Mouse (Mus musculus) granulocyte monocyte progenitor cell, adult 5-6 weeks (primary cell): ENCODE data around the gene Hmg20a. TPM values are rescaled to one million over a fixed set of nuclear protein-coding genes. Genes with fewer than 3 reads are reported as not detected.

Experiments
- ATAC-seq: replicated peaks from 2 replicates; pipeline ENCODE4 v1.8.0; 2016; ENCODE audit warnings: mild to moderate bottlenecking, moderate TSS enrichment, inconsistent platforms; ENCODE audit not compliant: poor library complexity, severe bottlenecking
- total RNA-seq, 2 experiments: library from RNA; stranded (forward) in 1 of 2; stranded (reverse) in 1 of 2; fragments of 200-712, 200-1000 nt in 1 of 2; fragments of >200 nt in 1 of 2; fragmentation: Nextera tagmentation in 1 of 2; gene quantifications; 2 replicates each; pipeline ENCODE4 v1.2.3; 2014 to 2017

Hmg20a gene
- total RNA-seq, 2 experiments from 2014 or later: 15.7 to 29.8 TPM

DNA sequence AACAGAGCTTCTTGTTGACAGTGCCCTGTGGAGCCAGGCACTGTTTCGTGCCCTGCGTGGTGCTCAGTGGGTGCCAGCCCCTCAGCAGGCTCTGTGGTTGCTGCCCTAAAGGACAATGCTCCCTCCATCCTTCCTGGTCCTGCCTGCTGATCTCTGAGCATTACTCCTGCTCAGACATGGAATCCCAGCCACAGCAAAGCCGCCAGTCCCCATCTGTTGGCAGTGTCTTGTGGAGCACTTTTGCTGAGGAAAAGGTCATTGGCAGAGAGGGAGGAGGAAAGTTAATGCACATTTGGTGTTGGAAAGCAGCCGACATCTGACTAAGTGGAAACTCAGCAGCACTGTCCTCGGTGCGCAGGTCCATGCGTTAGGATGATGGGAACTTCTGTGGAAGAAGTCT, 76.7 kb downstream of the Hmg20a start:
- no peak for ATAC-seq

DNA sequence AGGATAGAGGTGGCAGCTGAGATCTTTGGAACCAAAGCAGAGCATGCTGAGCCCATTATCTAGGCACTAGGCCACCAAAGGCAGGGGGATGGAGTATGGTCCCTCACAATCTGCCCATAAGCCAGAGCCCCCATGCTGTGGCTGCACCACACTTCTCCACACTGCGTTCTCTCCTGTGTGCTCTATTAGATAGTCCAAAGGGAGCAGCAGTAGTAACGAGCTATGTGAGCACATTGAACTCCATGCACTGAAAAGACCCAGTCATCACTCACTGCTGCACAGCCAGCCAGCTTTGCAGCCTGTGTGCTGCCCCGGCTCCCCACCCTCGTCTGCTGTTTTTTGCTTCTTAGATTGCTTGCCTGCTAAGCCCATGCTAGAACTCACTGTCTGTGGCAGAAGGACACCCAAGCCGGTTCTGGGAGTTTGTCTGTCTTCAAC, 77.4 kb downstream of the Hmg20a start:
- ATAC-seq: no peak

DNA sequence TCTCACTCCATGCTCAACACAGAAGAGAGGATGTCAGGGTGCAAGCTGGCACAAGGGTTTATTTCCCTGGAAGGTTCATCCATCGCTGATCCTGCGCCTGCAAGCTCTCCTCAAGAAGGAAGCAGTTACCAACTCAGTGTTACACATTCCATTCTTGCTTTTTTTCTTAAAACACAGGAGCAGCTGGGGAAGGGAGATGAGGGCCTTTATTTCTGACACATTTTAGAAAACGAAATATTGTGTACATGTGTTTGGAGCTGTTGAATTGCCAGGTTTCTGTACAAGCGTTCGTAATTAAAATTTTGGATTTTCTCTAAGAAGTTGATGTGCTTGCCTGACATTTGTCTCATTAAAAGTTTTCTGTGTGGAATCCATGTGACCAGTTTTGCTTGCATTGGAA, 78.2 kb downstream of the Hmg20a start:
- no peak for ATAC-seq

DNA sequence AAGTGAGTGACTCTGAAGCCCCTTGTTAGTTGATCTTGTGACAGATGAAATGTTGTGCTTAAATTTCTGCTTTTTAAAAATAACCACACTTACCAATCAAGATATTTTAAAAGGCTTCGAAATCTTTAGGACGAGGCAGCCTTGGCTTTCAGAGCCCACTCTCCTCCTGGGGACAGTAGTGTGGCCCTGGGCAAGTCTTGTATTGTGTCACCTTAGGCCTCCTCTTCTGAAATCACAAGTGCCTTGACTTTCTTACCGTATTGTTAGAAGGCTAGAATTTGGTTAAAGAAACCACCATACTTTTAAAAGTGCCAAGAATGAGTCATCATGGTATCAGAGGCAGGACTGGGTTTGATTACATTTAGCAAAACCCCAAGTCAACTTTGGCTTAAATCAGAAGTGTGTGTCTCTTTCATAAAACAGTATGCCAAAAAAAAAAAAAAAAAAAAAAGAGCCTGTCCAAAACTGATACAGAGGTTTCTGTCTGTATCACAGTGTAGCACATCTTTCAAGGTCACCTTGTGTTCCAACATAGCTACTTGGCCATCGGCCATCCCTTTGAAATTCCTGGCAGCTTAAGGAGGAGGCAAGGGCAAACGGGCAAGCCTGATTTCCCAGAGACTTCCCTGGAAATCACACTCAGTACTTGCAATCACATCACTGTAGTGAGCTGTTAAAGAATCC, 78.9 kb downstream of the Hmg20a start:
- no peak for ATAC-seq

DNA sequence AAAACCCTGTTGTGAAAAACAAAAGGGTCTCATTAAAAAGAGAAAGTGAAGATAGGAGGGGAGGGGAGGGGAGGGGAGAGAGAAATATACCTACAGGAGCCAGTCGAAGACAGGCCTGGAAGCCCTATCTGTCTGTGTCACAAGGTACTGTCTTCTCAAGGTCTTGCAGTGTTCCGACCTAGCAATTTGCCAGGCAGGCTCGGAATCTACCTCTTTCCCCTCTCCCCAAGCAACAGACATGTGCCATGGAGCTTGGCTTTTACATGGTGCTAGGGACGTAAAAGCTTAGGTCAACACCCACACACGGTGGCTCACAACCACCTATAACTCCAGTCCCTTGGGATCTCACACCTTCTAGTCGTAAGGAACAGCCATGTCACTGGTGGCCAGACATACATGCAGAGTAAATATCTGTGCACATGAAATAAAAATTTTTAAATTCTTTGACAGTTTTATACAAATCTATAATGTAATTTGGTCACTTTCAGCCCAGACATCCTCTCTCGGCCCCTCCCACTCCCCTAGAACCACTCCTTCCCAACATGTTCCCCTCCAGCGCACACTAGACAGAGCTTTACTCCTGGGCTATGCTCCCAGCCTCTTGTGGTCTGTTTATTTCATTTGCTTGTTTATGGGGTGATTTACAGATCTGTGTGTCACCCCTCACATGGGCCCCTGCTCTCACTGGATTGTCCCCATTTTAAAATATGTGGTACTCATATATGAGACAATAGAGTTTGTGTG, 81.1 kb downstream of the Hmg20a start:
- ATAC-seq: no peak

DNA sequence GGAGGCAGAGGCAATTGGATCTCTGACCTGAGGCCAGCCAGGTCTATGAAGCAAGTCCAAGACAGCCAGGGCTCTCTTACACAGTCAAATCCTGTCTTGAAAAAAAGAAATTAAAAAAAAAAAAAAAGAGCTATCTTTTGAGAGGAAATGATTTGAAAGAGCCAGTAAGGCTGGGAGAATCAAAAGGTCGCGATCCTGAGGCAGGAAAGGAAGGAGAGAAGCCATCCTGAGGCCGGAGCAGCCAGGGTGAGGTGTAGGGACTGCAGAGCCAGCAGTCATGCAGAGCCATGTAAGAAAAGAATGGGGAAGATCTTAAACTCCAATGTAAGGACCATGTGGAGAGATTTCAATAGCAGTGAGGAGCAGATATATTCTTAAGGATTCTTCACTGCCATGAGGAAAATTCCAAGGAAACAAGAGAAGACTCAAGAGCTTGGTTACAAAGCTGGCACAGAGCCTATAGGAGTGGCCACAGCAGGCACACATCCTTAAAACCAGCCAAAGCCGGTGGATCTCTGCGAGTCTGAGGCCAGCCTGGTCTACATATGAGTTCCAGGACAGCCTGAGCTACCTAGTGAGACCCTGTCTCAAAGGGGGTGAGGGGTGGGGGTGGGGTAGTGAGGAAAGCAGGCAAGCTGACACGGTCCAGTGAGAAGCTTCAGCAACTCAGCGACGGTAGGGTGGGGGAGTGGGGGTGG, 82.6 kb downstream of the Hmg20a start:
- no peak for ATAC-seq

DNA sequence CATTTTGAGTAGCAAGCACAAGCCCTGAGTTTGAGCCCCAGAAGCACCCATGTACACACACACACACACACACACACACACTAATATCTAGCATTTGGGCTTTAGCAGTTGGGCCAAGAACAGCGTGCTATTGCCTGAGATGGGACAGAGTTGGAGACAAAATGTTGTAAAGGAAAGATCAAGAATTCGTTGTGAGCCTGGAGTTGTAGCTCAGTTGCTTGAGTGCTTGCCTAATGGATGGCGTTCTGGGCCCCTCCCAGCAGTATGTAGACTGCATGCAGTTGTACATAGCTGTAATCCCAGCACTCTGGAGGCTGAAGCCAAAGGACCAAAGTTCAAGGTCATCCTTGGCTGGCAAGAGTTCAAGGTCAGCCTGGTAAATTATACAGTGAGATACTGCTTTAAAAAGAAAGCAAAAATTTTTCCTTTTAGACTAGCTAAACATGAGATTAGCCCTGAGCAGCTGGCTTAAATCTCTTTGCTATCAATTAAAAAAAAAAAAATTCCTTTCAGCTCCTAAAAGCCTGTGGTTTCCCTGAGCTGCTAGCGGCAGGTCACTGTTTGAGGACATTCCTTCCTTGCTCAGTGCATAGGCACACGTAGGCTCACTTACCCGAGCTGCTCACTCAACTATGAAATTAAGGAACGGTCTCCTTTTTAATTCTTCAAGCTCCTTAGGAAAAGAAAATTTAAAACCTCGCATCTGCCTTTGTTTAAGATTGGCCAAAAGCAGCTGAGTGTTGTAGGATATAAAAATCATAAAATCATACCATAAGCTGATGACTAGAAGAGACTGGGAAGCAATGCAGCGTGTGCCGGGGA, 83.5 kb downstream of the Hmg20a start:
- no peak for ATAC-seq

DNA sequence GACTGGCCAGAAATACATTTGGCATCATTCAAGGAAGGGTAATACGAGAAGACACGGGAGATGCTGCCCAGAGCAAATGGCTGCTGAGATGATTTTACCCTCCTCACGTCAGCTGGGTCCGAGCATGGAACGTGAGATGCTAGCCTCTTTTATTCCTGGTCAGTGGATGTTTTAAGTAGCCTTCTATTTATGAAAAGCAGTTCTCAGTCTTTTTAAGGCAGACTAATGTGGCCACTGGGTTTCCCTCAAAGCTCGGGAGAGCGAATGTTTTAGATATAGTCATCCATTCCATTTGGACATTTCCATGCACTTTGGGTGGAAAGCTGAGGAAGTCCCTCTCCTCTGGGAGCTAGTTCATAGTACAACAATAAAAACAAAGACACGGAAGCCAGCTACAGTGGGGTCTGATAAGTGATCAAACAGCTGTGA, 84.1 kb downstream of the Hmg20a start:
- ATAC-seq: no peak

DNA sequence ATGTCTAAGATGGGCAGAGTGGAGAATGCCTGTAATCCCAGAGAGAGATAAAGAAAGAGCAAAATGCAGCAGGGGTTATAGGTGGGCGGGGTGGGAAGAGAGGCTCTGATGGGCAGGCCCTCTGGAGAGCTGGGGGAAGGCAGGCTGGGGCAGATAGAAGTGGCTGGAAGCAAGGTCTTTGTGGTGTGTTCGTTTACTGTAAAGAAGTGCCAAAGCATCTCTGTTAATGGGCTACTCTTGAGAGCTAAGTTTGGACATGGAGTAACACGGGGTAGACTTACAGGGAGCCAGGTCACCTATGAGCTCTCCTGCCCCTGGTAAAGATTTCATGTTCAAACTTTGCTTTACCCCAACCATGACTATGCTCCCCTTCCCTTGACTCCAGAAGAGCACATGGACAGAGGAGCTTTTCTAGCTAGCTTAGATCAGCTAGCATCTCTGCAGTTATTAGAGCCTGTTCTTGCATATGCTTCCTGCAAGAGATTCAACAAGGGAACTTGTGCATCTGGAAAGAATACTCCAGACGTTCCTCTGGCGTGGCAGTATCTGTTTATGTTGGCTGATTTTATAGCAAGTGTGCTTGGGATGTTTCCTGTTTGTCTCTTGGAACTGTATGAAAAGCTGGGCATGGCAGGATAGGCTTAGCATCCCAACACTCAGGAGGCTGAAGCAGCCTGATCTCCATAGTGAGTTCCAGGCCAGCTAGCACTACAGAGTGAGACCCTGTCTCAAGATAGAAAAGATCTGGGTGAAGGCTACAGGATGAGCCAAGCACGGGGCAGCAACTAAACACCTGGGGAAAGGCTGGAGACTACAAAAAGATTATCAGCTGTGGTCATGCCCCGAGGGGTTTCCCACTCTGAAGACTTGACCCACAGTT, 85.5 kb downstream of the Hmg20a start:
- no peak for ATAC-seq

DNA sequence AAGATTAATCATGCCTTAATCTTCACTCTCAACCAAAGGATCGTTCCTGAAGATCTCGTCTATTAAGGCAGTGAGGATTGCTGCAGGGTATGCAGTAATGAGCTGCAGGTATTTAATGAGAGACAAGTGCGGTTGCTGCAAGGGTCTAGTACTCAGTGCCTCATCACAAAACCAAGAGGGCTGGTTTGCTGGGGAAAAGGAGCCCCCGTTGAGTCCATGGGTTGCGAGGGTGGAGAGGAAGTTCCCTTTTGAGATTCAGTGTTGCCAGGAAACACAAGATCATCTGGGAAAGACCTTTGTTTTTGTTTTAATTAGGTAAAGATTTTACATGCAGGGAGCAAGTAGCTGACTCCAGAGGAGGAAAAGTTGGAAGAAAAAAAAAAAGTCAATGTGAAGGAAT, 86.1 kb downstream of the Hmg20a start:
- no peak for ATAC-seq

DNA sequence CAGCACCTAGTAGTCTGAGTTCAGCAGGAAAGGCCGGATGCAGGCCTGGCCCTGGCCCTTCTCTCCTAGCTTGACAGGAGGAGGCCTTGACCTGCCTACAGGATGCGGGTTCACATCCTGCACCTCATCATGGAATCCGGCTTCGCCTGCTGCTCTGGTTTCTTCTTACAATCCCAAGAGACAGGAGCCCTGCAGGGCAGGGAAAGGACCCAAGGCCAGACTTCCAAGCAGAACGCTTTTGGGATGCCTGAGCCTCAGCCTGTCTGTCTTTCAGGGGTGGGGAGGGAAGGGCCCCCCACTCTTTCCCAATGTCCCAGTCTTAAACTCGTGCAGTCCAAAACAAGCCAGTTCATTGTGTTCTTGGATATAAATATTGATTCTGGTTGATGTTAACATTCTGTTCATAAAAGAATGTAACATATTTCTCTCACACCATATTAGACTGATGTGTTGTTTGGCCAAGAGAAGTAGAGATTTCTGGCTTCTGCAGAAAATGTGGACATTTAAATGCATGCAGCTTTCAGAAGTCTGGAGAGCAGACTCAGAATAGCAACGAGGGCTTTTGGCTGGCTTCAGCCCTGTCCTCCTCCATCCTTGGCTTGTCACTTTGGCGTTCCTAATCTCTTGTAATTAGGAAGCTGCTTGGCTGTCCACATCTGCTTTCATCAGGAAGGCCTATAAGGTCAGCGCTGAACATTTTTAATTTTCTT, 86.8 kb downstream of the Hmg20a start:
- no peak for ATAC-seq

DNA sequence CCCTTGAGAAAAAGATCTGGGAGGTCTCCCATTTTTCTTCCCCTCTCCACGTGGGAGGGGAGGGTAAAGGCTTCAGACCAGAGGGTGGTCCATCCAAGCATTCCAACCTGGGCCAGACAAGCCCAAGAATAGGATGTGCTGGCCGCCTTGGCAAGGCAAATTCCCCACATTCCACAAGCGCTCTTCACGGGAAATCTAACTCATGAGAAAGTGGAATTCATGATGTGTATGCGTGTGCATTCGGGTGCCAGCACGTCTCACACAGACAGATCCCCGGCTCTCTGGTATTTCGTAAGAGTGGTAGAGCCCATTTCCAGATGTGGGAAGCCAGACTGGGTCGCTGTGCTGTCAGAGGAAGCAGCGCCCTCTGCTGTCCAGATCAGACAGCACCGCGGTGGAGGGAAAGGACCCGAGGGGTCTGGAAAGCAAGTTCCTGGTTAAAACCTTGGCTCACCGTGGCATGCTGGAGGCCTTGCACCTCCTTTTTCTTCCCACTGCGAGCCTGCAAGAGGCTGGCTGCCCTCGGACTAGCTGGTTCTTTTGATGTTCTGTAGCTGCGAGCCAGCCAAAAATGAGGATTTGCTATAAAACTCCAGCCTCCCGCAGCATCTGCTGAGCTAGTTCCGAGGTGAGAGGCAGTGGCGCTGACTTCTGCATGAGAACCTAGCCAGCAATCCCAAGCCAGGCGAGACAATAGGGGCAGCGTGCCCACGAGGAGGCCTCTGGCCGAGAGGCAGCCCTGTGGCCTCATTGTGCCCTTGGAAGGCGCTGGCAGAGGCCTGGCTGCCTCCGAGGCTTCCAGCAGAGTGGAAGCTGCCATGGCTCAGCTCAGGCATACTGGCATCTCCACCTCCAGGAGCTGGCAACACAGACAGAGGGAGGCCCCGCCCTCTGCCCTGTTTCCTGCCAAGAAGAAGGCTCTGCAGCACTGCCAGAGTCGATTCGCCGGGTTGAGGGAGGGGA, 87.7 kb downstream of the Hmg20a start:
- ATAC-seq: peak; percentile 80

DNA sequence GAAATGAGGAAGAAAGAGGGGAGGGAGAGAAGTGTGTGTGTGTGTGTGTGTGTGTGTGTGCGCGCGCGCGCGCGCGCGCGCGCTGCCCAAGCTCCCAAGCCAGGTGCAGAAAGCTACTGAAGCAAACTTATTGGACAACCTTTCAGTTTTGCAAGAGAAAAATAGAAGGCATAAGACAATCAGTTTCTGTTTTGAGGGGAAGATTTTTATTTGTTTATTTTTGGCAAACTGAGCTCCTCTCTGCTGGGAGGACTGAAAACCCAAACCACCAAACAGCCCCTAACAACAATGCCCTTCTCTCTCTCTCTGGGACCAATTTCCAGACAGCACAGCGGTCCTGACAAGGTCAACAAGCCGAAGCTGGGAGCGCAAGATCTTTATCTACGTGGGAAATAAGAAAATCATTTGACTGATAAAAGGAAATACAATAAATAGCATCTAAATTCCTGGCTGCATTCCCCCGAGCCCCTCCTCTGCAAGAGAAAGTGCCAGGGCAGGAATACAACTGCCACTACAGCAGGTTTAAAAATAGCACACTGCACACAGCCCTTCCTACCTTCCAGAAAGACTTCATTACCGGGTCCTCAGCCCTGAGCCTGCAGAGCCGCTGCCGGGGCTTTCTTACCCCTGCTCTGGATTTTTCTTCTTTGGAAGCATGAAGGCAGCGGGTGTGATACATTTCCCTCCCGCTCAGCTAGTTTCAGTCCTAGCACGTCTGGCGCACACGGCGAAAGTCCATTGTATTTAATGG, 88.7 kb downstream of the Hmg20a start:
- no peak; the same call in 1 of the 2 replicates for ATAC-seq

DNA sequence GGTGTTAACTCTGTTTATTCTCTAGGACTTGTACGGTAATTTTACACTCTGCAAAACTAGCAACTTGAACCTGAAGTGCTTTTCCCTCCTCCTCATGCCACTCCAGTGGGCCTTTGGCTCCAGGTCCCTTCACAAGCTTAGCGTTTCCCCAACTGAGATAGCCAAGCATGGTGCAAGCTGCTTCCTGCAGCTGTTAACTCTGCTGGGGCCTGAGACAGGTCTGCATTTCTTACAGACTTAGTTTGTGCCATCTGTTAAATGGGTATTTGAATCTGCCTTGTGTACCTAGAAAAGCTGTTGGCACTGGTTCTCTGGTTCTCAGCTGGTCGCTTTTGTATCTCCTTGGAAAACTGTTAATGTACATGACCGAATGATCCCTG, 89.3 kb downstream of the Hmg20a start:
- ATAC-seq: no peak

DNA sequence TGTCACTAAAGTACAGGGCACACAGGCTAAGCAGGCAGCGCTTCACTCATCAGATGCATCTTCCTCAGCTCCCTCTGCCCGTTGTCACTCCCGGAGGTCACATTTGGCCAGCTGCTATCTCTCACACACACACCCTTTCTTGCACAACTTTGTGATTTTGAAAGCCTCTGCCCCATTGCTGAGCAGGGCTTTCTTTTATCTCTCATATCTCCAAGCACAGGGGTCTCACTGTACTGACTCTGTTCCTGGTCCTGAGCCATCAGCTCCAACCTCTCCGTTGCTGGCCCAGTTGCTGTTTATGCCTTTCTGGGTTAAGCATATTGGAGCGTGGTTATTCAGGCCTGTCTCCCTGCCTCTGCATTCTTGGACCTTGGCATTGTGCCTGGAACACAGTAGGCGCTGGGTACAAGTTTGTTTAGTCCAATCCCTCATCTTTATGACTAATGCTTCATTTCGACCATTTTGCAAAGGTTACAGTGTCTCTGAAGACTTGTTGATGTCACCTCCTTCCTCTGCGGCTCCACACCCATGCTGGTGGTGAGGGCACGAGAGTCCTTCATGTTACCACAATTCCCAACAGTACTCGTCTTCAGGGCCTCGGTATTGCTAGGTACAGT, 90.5 kb downstream of the Hmg20a start:
- peak; percentile 47 for ATAC-seq

DNA sequence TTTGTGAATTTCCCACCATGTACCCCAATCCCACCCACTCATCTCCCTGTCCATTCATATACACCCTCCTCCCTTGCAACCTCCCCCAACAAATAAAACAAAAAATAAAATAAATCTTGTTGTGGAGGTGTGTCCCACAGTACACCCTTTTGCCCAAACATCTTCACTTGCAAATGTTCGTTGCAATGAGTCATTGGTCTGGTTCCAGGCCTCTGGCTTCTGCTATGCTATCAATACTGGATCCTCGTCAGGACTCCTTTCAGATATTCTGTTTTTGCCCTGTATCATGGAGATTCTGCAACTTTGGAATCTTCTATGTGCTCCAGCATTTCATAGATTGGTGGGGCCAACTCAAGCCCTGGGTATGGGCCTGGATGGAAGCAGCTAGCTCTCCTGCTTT, 91.9 kb downstream of the Hmg20a start:
- ATAC-seq: no peak

DNA sequence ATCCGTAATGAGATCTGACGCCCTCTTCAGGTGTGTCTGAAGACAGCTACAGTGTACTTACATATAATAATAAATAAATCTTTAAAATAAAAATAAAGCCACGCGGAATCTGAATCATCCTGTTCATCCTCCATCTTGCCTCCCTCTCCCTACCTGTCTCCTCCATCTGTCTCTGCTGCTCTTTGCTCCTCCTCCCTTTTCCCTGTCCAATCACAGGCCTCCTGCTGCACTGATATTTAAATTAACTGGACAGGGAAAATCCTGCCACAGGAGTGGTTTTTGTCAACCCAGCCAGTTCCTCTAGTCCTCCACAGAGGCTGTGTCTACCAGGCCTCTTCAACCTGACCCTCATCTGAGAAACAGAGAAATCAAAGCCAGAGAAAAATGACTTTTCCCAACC, 94.1 kb downstream of the Hmg20a start:
- ATAC-seq: no peak
